Mouse (Mus musculus): ENCODE data around the gene Matk.

DNA sequence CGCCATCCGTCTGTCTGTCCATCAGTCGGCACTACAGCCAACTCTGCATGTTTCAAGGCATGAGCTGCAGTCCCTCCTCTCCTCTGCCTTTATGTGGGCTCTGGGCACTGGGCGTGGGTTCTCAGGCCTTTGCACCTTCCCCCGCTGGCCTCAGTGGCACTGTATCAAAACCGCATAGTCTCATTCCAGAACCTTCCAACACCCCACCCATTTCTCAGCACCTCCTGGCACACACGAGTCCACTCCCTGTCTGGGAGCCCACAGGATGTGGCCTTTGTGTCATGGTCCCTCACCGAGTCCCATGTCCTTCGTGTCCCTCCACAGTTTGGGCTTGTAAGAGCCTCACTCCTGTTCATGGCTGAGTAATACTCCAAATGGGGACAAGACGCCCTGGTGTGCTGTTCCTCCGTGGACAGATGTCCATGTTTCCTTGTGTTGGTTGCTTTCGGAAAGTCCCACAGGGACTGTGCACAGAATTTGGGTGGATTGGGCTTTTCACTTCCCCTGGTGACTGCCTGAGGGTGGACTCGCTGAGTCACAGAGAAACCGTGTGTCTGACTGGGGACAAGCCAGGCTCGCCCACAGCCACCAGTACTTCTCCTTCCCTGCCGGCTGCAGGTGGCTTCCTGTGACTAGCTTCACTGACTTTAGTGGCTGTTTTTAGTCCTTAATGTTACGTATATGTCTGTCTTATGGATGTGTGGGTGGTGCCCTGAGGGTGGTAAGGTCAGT is 45.8 kb downstream of the Matk start:
- TF ChIP-seq CTCF (IDR thresholded peaks at IDR 0.05; ENCODE audit: insufficient read depth, low read depth, low read length) (no peak), POLR2A (IDR thresholded peaks at IDR 0.05; ENCODE audit: insufficient read depth, low read depth, low read length) (no peak)
